Mouse (Mus musculus): ENCODE data around the gene Nrd1. TPM values are rescaled to one million over a fixed set of nuclear protein-coding genes. Genes with fewer than 3 reads are reported as not detected.

Gene Nrd1
- polyA plus RNA-seq, 1 experiment from 2014 or later, result 49.6 TPM

GRCm38 (mm10) chr4:108976458-108977071 is 23.9 kb upstream of the Nrd1 start:
- 42% methylated on average over 6 of the region's 6 CpGs for WGBS
- no peaks in the 10 kb centered on the region for H3K4me1 ChIP-seq (ENCODE audit: insufficient read depth)
- H3K36me3 ChIP-seq (ENCODE audit: insufficient read depth), result no peaks in the 10 kb centered on the region
- peak; percentile 82 for TF ChIP-seq CTCF (IDR thresholded peaks at IDR 0.05; ENCODE audit: low read depth)
- no peak overlapping the region for H3K27ac ChIP-seq (ENCODE audit: low read depth)
- no peak overlapping the region for H3K4me2 ChIP-seq
- no peak overlapping the region for H3K9ac ChIP-seq
- H3K4me3 ChIP-seq (ENCODE audit: low read depth, low read length), result no peak overlapping the region
- no peaks in the 10 kb centered on the region for H3K9me3 ChIP-seq (ENCODE audit: low read depth, low read length)
- DNase-seq (peak; percentile 86), ATAC-seq (ENCODE audit: insufficient read depth) (peak; percentile 49; the same call in 1 of the 2 replicates)
- no peaks in the 10 kb centered on the region for H3K27me3 ChIP-seq (ENCODE audit: insufficient read depth, low read length)

GRCm38 (mm10) chr4:108986833-108987472 is 13.5 kb upstream of the Nrd1 start:
- no peak overlapping the region for H3K4me3 ChIP-seq (ENCODE audit: low read depth, low read length)
- WGBS, result 82% methylated on average over 1 of the region's 1 CpGs
- no peak overlapping the region for H3K27ac ChIP-seq (ENCODE audit: low read depth)
- DNase-seq, result no peak
- H3K4me2 ChIP-seq, result no peak overlapping the region
- H3K4me1 ChIP-seq (ENCODE audit: insufficient read depth), result no peaks in the 10 kb centered on the region
- H3K9ac ChIP-seq, result no peak overlapping the region
- ATAC-seq (ENCODE audit: insufficient read depth), result no peak
- H3K27me3 ChIP-seq (ENCODE audit: insufficient read depth, low read length), result no peaks in the 10 kb centered on the region
- no peaks in the 10 kb centered on the region for H3K36me3 ChIP-seq (ENCODE audit: insufficient read depth)
- no peak for TF ChIP-seq CTCF (IDR thresholded peaks at IDR 0.05; ENCODE audit: low read depth)
- no peaks in the 10 kb centered on the region for H3K9me3 ChIP-seq (ENCODE audit: low read depth, low read length)

- Histone ChIP-seq H3K9me3 (ENCODE audit: low read depth, low read length) (no peaks in the 10 kb centered on the region), H3K36me3 (ENCODE audit: insufficient read depth) (no peaks in the 10 kb centered on the region), H3K27me3 (ENCODE audit: insufficient read depth, low read length) (no peaks in the 10 kb centered on the region), H3K9ac (no peak overlapping the region), H3K4me2 (no peak overlapping the region), H3K27ac (ENCODE audit: low read depth) (no peak overlapping the region), H3K4me1 (ENCODE audit: insufficient read depth) (no peaks in the 10 kb centered on the region), H3K4me3 (ENCODE audit: low read depth, low read length) (no peak overlapping the region)
- DNase-seq, result no peak
- 63% methylated on average over 4 of the region's 4 CpGs for WGBS
- TF ChIP-seq CTCF (IDR thresholded peaks at IDR 0.05; ENCODE audit: low read depth), result no peak
- no peak for ATAC-seq (ENCODE audit: insufficient read depth)
Measured at GRCm38 (mm10) chr4:108987473-108987842, 13.0 kb upstream of the Nrd1 start.

DNA sequence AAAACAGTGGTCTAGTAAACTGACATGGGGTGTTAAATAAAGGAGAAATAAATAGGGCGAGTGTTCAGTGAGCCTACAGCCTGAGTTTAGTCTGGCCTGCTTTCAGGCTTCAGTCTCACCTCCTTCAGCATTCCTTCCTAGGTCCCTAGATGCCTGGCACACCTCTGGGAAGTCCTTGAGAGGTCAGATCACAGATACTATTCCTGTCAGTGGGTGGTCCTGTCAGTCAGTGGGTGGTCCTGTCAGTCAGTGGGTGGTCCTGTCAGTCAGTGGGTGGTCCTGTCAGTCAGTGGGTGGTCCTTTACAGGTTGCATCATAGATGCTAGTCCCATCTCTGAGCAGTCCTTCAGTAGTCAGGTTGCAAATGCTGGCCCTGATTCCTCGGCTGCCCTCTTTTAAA is 11.0 kb upstream of the Nrd1 start:
- Histone ChIP-seq H3K9me3 (ENCODE audit: low read depth, low read length) (no peaks in the 10 kb centered on the region), H3K9ac (no peak overlapping the region), H3K27ac (ENCODE audit: low read depth) (no peak overlapping the region), H3K4me3 (ENCODE audit: low read depth, low read length) (no peak overlapping the region), H3K4me1 (ENCODE audit: insufficient read depth) (no peaks in the 10 kb centered on the region), H3K36me3 (ENCODE audit: insufficient read depth) (no peaks in the 10 kb centered on the region), H3K4me2 (no peak overlapping the region), H3K27me3 (ENCODE audit: insufficient read depth, low read length) (no peaks in the 10 kb centered on the region)
- DNase-seq (no peak), ATAC-seq (ENCODE audit: insufficient read depth) (no peak)
- 38% methylated on average over 2 of the region's 2 CpGs for WGBS
- TF ChIP-seq CTCF (IDR thresholded peaks at IDR 0.05; ENCODE audit: low read depth), result no peak

DNA sequence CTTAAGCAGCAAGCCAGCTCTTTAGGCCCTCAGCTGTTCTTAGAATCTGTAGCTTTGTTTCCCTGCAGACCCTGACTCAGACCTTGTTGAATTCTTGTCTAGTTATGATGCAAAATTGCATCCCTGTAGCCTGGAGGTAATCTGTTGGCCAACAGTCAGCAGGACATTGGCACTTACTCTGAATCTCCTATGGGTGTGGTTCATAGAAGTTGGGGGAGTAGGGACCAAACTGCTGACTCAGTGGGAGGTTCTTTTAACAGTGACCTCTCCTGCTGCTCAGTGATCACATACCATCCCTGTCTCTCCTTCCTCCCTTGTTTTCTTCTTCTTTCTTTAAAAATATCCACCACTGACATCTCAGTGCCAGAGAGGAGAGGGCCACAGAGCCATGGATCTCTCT is 10.4 kb upstream of the Nrd1 start:
- TF ChIP-seq CTCF (IDR thresholded peaks at IDR 0.05; ENCODE audit: low read depth), result no peak
- H3K27me3 ChIP-seq (ENCODE audit: insufficient read depth, low read length), result no peaks in the 10 kb centered on the region
- no peaks in the 10 kb centered on the region for H3K36me3 ChIP-seq (ENCODE audit: insufficient read depth)
- H3K4me1 ChIP-seq (ENCODE audit: insufficient read depth), result no peaks in the 10 kb centered on the region
- H3K9ac ChIP-seq, result no peak overlapping the region
- H3K4me2 ChIP-seq, result no peak overlapping the region
- no peak overlapping the region for H3K4me3 ChIP-seq (ENCODE audit: low read depth, low read length)
- no peak overlapping the region for H3K27ac ChIP-seq (ENCODE audit: low read depth)
- no peak for ATAC-seq (ENCODE audit: insufficient read depth)
- DNase-seq, result no peak
- no peaks in the 10 kb centered on the region for H3K9me3 ChIP-seq (ENCODE audit: low read depth, low read length)

- H3K27ac ChIP-seq (ENCODE audit: low read depth), result no peak overlapping the region
- DNase-seq (no peak), ATAC-seq (ENCODE audit: insufficient read depth) (no peak)
- no peaks in the 10 kb centered on the region for H3K9me3 ChIP-seq (ENCODE audit: low read depth, low read length)
- H3K9ac ChIP-seq, result no peak overlapping the region
- no peaks in the 10 kb centered on the region for H3K36me3 ChIP-seq (ENCODE audit: insufficient read depth)
- TF ChIP-seq CTCF (IDR thresholded peaks at IDR 0.05; ENCODE audit: low read depth), result no peak
- 86% methylated on average over 6 of the region's 6 CpGs for WGBS
- H3K4me3 ChIP-seq (ENCODE audit: low read depth, low read length), result no peak overlapping the region
- no peak overlapping the region for H3K4me2 ChIP-seq
- H3K4me1 ChIP-seq (ENCODE audit: insufficient read depth), result no peaks in the 10 kb centered on the region
- no peaks in the 10 kb centered on the region for H3K27me3 ChIP-seq (ENCODE audit: insufficient read depth, low read length)
Measured at GRCm38 (mm10) chr4:108990571-108990970, 9.9 kb upstream of the Nrd1 start.

DNA sequence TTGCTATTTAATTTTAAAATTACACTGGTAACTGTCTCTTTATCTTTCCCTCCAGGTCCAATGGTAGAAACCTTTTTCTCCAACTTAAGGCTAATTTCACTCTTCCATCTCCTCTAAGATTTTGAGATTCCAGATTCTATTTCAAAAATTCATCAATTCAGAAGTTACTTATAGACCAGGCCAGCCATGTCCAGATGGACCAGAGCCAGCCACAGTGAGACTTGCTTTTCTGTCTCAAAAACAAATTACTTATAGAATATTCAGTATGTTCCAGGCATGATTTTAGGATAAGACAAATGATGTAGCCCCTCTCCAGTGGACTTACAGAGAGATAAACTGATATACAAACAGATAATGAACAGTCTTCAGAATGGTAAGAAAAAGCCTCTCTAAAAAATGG is 8.6 kb upstream of the Nrd1 start:
- Histone ChIP-seq H3K4me2 (no peak overlapping the region), H3K4me3 (ENCODE audit: low read depth, low read length) (no peak overlapping the region), H3K9ac (no peak overlapping the region), H3K36me3 (ENCODE audit: insufficient read depth) (no peaks in the 10 kb centered on the region), H3K4me1 (ENCODE audit: insufficient read depth) (no peaks in the 10 kb centered on the region), H3K27ac (ENCODE audit: low read depth) (no peak overlapping the region), H3K9me3 (ENCODE audit: low read depth, low read length) (no peaks in the 10 kb centered on the region), H3K27me3 (ENCODE audit: insufficient read depth, low read length) (no peaks in the 10 kb centered on the region)
- no peak for DNase-seq
- no peak for ATAC-seq (ENCODE audit: insufficient read depth)
- no peak for TF ChIP-seq CTCF (IDR thresholded peaks at IDR 0.05; ENCODE audit: low read depth)

Measured in lung, embryonic 14.5 days (tissue).